Mouse (Mus musculus): ENCODE data around the gene Naaladl1.

The Naaladl1 gene

DNA sequence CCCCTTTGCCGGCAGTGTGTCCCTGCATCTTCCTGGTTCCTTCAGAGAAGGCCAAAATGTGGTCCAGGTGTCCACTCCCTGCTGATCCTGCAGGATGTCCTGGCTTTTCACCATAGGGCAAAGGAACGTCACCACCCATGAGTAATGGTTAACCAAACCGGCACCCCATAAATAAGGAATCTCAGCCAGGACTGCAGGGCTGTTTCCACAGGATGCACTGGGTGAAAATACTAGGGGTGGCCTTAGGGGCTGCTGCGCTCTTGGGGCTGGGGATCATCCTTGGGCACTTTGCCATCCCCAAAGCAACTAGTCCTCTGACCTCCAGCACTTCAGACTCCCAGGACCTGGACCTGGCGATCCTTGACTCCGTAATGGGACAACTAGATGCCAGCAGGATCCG, at the start of gene Naaladl1:
Gene Naaladl1 (plus strand): TSS at position 197 of the 400 bp plus-strand sequence.
- no peak for DNase-seq

DNA sequence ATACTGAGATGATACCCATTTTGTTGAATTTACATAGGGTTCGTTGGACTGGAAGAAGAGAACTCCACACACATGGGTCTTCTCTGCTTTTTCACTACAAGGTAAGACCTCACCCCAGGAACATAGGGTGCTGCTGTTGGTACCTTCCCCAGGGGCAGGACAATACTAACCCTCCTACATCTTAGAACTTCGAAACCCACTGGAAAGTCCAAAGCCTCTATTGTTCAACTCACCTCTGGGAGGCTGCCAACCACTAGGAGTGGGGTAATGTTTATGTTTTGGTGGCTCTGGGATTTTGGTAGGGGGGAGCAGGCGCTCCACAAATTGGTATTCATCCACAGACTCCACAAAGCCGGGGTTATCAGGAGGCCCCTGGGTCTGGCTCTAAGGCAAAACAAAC, 48.9 kb upstream of the Naaladl1 start:
- DNase-seq, result no peak

DNA sequence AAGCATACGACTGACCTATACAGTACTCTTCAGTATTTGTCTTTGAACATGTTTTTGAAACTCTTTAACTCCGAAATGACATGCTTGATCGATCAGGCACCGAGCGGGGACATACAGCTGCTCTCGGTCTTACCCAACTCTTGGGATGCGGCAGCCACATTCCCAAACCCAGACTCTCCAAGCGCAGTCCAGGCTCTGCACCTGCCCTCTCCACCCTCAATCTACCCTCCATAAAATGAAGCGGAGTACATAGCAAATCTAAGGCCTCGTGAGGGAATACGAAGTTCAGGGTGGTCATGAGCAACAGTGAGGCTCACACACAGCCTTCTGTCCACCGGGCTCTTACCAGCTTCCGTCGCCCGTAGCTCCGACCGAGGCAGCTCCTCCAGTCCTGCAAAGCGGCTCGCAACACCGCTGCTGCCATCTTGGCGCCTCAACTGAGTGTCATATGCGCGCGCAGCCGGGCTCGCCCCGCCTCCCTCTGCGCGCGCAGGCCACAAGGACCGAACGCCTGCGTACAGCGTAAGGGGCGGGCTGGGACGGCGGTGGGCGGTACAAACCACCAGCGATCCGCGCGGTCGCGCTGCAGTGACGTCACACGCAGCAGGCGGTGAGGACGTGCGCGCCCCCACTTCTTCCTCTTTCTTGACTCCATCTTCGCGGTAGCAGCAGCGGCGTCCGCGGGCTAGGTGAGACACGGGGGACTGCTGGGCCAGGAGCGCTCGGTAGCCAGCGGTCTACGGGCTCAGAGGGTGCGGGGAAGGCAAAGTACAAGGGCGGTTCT, 48.1 kb upstream of the Naaladl1 start, which contains the start of the genes Mrpl49 and Fau:
Gene Mrpl49 (minus strand): TSS at position 473 of the 784 bp plus-strand sequence.
Gene Fau (plus strand): TSS at position 532 of the 784 bp plus-strand sequence.
- peak; percentile 99 for DNase-seq

DNA sequence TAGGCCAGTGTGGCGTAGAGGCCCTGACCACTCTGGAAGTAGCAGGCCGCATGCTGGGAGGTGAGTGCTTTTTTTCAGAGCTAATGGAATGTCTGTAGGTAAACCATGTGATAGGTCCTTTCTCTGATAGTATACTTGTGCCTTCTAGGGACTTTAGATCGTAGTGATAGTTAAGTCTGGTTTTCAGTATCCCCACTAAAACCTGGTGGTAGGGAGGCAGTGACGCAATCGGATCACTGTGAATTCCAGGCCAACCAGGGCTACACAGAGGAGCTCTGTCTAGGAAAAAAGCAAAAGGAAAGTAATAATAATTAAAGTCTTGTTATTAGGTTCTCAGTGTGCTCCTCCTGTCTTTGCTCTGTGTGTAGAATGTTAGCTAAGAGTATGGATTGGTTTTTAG, 47.1 kb upstream of the Naaladl1 start:
- no peak for DNase-seq

DNA sequence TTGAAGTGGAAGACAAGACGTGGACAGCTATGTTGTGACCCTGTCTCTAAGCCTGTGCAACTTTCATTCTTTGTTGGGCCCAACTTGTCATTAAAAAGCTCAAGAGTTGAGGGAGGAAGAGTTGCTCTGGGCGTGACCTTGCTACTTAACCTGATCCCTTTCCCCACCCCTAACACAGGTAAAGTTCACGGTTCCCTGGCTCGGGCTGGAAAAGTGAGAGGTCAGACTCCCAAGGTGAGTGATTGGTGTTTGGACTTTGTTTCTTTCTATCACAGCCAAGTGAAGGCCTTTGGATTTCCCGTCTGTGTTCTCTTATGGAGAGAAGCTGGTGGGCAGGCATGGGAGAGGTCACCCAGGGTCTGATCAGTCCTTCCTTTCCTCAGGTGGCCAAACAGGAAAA, 46.6 kb upstream of the Naaladl1 start:
- peak; percentile 64 for DNase-seq

DNA sequence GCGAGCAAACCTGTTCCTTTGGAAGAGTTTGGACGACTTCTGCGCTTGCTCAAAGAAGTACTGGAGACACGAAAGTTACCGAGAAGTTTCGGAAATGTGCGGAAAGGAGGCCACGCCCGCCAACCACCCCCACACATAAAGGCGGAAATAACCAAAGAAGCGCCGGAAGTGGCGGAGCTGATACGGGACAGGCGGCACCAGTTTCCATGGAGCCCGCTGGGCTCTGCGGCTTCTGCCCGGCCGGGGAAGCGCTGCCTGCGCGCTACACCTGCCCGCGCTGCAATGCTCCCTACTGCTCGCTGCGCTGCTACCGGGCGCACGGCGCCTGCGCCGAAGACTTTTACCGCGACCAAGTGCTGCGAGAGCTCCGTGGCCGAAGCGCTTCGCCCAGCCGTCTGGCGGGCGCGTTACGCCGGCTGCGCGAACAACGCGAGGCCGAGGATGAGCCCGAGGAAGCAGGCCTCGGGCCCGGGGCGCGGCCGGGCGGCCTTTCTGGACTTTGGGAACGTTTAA, 44.5 kb upstream of the Naaladl1 start, which contains the start of gene Znhit2:
Gene Znhit2 (plus strand): TSS at position 172 of the 513 bp plus-strand sequence.
- peak; percentile 97 for DNase-seq

DNA sequence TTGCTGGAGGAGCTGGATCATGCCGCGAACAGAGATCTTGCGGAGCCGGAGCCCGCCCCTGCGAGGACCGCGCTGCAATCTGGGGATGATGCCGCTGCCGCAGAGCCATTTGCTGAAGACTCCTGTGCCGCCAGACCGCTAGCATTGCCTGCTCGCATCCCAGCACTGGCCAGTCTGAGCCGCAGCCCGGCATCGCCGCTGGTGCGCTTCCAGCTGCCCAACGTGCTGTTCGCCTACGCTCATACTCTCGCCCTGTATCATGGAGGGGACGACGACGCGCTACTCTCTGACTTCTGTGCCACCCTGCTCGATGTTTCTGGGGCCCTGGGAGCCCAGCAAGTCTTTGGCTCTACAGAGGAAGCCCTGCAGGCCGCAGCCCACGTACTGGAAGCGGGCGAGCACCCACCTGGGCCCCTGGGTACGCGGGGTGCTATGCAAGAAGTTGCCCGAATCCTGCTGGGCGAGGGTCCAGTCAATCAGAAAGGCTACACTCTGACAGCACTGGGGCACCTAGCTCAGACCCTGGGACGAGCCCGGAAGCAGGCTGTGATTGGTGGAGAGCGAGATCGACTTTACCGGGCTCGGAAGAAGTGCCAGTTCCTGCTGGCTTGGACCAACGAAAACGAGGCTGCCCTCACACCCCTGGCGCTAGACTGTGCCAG, 43.8 kb upstream of the Naaladl1 start:
- peak; percentile 58 for DNase-seq

DNA sequence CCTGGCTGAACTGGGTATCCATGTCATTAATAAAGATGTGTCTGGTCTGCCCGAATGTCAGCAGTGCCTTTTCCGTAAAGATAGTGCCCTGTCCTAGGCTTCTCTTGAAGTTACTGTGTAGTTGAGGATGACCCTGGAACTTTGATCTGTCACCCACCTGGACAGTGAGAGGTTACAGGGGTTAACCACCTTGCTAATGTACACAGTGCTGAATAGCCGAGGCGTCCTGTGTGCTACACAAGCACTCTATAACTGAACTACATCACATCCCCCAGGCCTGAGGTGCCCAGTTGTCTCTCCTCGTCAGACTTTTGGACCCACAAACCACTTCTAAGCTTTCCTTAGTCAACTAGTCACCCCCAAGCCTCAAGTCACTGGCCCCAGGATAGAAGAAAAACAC, 43.2 kb upstream of the Naaladl1 start:
- DNase-seq, result no peak

DNA sequence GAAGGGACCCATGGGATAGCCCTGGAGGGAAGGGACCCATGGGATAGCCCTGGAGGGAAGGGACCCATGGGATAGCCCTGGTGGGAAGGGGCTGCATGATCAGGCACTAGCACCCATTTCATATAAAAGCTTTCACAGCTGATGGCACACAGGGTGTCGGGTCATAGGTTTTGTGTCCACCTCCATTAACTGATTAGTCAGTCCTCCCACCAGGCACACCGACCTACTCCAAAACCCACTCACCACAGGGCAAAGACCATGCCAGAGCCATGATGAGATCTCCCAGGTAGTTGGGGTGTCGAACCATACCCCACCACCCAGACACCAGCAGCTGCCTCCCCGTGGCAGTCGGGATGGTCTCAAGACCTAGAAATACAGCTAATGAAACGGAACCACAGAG, 42.5 kb upstream of the Naaladl1 start:
- DNase-seq, result no peak

DNA sequence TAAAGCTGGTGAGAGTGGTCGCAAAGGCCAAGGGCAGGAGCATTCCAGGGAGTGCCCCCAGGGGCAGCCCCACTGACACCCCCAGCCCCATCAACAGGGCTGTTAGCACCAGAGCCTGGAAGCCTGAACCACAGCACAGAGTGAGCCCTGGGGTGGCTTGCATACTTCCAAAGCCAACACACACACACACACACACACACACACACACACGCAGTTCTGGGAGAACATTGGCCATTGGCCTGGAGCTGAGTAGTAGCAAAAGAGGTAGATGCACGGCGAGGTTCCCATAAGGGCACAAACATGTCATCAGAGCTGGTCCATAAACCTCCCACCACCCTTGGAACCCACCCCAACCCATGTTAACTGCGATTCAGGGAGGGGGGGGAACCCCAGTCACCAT, 39.0 kb upstream of the Naaladl1 start:
- DNase-seq, result no peak

DNA sequence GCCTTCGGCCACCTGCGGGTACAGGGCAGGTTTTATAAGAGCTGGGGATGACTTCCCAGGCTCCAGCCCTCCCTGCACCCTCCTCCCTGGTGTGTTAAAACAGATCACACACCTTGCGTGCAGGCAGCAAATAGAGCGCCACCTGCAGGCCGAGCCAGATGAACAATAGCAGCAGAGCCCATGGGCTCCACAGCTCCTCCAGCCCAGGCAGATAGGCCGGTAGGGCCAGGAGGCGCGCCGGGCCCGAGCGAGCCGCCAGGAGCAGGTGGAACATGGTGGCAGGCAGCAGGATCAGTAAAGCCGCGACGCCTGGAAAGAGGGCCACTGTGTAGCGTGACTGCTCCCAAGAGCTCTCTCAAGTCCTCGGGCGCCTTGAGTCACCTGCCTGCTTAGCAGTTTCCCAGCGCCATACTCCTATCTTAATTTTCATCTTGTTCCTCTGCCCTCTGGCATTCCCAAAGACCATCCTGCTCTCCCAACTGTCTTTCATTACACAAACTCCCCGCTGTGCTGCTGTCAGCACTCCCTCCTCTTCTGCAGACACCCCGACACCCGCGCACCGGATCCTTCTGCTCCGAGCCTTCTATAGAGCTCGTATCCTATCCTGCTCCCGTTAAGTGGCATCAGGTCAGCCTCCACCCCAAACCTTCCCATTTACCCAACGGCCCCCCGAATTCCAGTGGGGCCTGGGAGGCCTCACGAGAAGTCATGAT, 38.4 kb upstream of the Naaladl1 start:
- peak; percentile 87 for DNase-seq

DNA sequence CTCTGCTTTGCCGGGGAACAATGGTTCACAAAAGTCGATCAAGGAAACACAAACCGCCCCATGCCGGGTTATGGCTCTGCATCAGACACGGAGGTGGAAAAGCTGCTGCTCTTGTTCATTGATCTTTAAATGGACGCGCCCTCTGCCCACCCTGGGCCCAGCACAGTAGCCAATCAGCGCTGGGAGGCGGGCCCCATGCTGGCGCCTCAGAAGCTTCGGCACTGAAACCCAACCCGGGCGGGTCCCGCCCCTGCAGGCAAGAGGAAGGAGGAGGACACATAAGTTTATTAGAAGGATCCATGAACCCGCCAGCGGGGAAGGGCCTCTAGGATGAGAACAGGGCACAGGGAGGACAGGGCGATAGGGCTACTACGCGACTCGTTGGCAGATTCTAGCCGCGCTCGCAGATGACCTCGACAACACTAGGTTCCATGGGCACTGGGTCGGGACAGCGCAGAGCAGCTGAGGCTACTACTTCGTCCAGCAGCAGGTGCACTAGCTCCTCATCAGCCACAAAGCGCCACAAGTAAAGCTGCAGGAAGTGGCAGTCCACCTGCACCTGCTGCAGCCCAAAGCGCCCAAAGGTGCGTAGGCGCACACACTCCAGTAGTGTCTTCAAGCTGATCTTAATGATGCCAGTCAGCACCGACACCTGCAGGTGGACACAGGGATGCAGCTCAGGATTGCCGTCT, 37.7 kb upstream of the Naaladl1 start, which contains the start of gene Tm7sf2:
Gene Tm7sf2 (minus strand): TSS at position 650 of the 692 bp plus-strand sequence.
- DNase-seq, result peak; percentile 95

DNA sequence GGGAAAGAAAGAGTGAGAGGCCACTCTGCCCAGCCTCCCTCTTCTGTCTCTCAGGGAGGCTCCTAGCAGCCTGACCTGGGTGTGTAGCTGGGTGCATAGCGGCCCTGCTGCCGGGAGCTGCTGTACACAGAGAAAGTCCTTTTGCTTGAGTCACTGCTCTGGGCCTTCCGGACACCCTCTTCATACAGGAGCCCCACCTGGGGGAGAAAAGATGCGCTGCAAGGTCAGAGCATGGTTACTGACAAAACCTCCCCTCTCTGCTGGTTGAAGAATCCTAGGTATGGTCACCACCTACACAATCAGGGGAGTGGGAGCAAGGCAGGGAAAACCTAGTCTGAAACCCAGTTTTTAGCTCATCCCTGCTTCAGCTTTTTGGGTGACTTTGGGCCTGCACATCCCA, 36.6 kb upstream of the Naaladl1 start:
- no peak for DNase-seq

DNA sequence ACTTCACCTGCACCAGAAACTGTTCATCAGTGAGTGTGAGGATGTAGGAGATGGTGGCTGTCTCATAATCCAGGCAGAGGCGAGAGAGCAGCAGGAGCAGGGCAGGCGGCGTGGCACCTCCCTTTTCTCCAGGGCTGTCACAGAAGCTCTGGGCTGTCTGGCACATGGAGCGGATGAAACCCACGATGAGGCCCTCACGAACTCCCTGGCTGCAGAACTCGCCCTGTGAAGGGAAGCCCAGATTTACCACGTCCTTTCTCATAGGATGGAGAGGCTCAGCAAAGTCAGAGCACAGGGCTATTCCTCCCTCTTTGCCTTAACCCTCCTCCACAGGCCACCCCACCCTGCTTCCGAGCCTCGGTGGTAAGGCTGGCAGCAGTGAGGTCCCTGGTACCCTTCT, 35.7 kb upstream of the Naaladl1 start:
- DNase-seq, result no peak

DNA sequence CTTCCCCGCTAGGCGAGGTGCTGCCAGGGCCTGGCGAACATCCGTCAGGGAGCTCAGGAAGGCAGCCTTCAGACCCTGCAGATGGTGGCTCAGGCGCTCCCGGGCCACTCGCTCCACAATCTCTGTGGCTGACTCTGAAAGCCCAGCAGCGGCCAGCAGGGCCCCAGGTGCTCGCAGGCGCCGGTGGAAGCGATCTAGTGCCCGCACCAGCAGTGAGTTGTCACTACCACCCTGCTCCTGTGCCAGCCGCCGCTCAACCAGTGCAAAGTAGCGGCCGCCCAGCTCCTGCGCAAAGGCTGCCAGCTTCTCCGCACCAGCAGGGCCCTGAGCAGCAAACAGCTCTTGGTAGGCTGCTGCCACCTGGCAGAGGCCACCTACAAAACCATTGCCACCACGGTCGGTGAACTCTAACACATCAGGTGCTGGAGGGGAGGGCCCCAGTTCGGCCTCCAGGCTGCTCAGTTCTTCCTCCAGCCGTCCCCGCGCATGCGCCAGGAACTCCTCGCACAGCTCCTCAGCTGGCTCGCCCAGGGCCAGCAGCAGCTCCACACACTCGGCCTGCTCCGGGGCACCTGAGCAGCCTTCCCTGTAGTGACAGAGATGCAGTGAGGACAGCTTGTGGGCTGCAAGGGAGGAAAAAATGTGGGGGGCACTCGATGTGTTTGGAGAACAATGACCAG, 34.9 kb upstream of the Naaladl1 start:
- DNase-seq, result no peak

DNA sequence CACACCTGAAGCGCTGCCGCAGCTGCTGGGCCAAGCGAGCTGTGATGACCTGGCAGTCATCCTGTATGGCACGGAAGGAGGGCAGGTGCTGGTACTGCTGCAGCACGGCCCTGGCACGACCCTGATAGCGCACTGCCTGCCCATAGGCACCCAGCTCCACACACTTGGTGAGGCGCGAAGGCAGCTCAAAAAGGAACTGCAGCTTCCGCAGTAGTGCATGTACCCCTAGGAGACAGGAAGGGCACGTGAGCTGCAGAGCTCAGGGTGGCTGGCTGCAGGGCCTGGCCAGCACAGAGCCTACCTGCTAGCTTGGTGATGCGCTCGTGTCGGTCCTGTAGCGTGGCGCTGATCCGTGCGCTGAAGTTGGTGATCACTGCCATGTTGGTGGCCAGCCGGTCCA, 34.3 kb upstream of the Naaladl1 start:
- DNase-seq, result no peak

DNA sequence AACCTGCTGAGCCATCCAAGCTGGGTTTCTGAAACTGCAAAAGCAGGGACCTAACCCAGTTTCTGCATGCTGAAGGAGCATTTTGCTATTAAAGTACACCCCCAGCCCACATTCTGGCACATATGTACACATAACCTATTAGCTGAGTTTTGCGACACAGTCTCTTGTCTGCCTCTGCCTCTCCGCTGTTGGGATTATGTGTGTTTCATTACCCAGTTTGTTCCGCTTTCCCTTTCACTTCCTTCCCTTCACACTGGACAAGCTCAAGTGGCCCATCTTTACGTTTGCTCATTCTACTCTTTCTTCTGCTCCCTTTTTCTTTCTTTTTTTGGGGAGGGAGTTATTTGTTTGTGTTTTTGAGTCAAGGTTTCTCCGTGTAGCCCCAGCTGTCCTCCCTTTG, 31.7 kb upstream of the Naaladl1 start:
- no peak for DNase-seq

DNA sequence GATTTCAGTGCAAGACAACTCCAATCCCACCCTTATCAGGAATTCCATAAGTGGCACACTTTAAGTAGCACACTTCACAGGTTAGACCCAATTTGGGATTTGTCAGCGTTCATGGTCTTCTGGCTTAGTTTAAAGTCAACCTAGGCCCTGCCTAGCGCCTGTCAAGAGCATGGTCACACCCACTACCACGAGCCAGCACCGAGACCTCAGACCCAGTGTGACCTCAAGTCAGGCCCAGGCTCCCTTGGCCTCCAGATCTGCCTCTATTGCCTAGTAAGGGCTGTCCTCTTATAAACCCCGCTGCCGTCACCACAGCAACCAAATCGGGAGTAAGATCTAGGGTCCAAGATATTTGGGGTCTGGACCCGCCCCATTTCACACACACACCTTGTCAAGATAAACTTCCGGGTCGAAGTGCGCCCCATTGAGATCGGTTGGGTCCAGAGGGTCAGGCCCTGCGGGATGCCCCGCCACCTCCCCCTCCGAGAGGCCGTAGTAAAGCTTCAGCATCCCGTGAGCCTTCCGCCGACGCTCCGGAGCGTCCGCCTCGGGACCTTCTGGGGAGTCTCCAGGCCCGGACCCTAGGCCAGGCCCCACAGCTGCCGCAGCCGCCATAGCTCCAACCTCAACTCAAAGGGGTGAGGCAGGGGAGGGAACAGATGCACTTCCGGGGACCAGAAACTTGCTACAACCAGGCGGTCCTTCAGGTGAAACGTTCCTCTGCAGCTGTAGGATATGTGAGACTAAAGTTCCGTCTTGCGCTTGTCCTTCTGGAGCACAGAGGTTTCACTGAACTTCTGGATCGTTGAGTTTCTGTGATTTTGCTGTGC, 28.8 kb upstream of the Naaladl1 start, which contains the start of gene Vps51:
Gene Vps51 (minus strand): TSS at position 668 of the 830 bp plus-strand sequence.
- peak; percentile 93 for DNase-seq

DNA sequence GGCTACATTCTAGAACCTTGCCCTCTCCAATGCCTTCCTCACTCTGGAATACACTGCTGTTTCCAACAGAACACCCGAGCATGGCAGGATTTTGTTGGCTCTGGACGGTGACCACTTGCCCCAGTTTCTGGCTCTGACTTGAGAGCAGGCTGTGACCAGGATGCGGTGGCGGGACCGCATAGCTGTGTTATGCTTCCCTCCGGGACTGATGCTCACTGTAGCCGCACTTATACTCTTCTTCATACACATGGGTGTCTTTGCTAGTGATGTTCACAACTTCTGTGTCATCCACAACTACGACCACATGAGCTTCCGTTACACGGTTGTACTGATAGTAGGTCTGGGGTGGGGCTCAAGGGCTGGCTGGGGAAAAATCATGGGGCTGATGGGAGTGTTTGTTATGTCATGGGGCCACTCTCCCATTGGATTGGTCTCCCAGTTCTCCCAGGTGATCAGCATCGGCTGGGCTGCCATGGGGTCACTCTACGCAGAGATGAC, 25.6 kb upstream of the Naaladl1 start, which contains the start of gene Tmem262:
Gene Tmem262 (plus strand): TSS at position 51 of the 498 bp plus-strand sequence.
- DNase-seq, result no peak

DNA sequence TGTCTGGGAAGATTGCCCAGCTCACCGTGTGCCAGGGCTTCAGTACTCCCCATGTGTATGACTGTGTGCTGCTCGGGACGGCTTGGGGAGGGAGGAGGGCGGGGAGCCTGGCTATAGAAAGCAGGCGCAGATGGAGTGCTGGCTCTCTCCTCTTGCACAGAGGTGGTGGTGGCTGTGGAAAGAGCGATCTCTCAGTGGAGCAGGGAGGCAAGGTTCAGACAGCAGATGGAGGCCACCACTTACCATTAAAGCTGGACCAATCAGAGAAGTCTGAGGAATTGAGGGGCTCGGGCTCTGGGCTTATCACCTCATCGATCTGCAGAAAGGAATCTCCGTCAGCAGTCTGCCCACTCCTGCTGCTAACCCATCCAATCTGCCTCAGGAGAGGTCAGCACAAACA, 23.4 kb upstream of the Naaladl1 start, which contains the start of gene Gm28374:
Gene Gm28374 (minus strand): TSS at position 101 of the 400 bp plus-strand sequence.
- no peak for DNase-seq
